Comparison of ENCODE assay signal across 18 mouse cellular contexts in genomic region chr3:37595721-37596120, GRCm38 (mm10). TPM values are rescaled to one million over a fixed set of nuclear protein-coding genes. Genes with fewer than 3 reads are reported as not detected.
A peak's percentile ranks its signal among the peaks of the same experiment; 100 is the strongest.
DNase-seq lines count a peak whose midpoint lies in the region; ATAC-seq and TF ChIP-seq lines count a peak whose summit lies in the region.
"Had no signal": no experiment of that assay in that cellular context is flagged by ENCODE, and none has a peak within 500 bp of the region (broad histone marks: within the 10 kb centered on the region; RNA-seq: fewer than 3 reads in every experiment).

No protein-coding gene starts in this region.

- no peak overlapping the region for H3K4me2 ChIP-seq in lung, postnatal 0 days (replicated peaks; ENCODE audit: low read depth, low read length)
- H3K4me2 ChIP-seq in embryonic facial prominence, embryonic 15.5 days (replicated peaks): no peak overlapping the region
- H3K4me2 ChIP-seq in limb, embryonic 12.5 days: no peak overlapping the region
- H3K4me2 ChIP-seq: forebrain, embryonic 15.5 days; midbrain, embryonic 13.5 days; stomach, embryonic 15.5 days had no signal

- ATAC-seq in lung, postnatal 0 days: no peak
- ATAC-seq in embryonic facial prominence, embryonic 15.5 days (ENCODE audit: insufficient number of reproducible peaks, low FRiP score, low TSS enrichment, low read depth): no peak
- no peak for ATAC-seq in limb, embryonic 12.5 days (ENCODE audit: insufficient number of reproducible peaks, insufficient read depth, low FRiP score, low TSS enrichment, low read depth)
- ATAC-seq: CD4-positive, CD25-positive, alpha-beta regulatory T cell, adult 4 months; forebrain, embryonic 15.5 days; midbrain, embryonic 13.5 days had no signal

- no peaks in the 10 kb centered on the region for H3K36me3 ChIP-seq in heart, embryonic 10.5 days
- H3K36me3 ChIP-seq in lung, postnatal 0 days (ENCODE audit: insufficient read depth, low read length): no peaks in the 10 kb centered on the region
- H3K36me3 ChIP-seq in embryonic facial prominence, embryonic 15.5 days: no peaks in the 10 kb centered on the region
- no peaks in the 10 kb centered on the region for H3K36me3 ChIP-seq in limb, embryonic 12.5 days
- H3K36me3 ChIP-seq: forebrain, embryonic 15.5 days; midbrain, embryonic 13.5 days; stomach, embryonic 15.5 days had no signal

- H3K9ac ChIP-seq in lung, postnatal 0 days (replicated peaks; ENCODE audit: low read depth): no peak overlapping the region
- H3K9ac ChIP-seq in embryonic facial prominence, embryonic 15.5 days: no peak overlapping the region
- H3K9ac ChIP-seq in limb, embryonic 12.5 days (replicated peaks): no peak overlapping the region
- H3K9ac ChIP-seq: forebrain, embryonic 15.5 days; midbrain, embryonic 13.5 days; stomach, embryonic 15.5 days had no signal

- no peaks in the 10 kb centered on the region for H3K27me3 ChIP-seq in heart, embryonic 10.5 days (ENCODE audit: insufficient read depth, poor library complexity, severe bottlenecking)
- no peaks in the 10 kb centered on the region for H3K27me3 ChIP-seq in lung, postnatal 0 days (replicated peaks; ENCODE audit: insufficient read depth, low read length)
- H3K27me3 ChIP-seq in embryonic facial prominence, embryonic 15.5 days: no peaks in the 10 kb centered on the region
- H3K27me3 ChIP-seq in limb, embryonic 12.5 days: no peaks in the 10 kb centered on the region
- H3K27me3 ChIP-seq: forebrain, embryonic 15.5 days; midbrain, embryonic 13.5 days; stomach, embryonic 15.5 days had no signal

- DNase-seq in heart, adult 11 months: peak; percentile 97
- DNase-seq in heart, embryonic 10.5 days (ENCODE audit: low spot score): no peak
- peak; percentile 13 for DNase-seq in lung, postnatal 10 days
- no peak for DNase-seq in lung, postnatal 0 days (ENCODE audit: low spot score)
- DNase-seq in B cell, adult 2 months: no peak
- DNase-seq in thymus, postnatal 14 days: no peak
- DNase-seq: cerebellum, adult 2 months; gastrocnemius, postnatal 36 days; layer of hippocampus, postnatal 36 days; spleen, adult 18-20 months; thymus, postnatal 25 days had no signal

- TF ChIP-seq CTCF in lung, postnatal 0 days (IDR thresholded peaks at IDR 0.05): no peak

- H3K9me3 ChIP-seq in heart, embryonic 10.5 days: no peaks in the 10 kb centered on the region
- no peaks in the 10 kb centered on the region for H3K9me3 ChIP-seq in lung, postnatal 0 days (ENCODE audit: low read length)
- H3K9me3 ChIP-seq in embryonic facial prominence, embryonic 15.5 days (replicated peaks): no peaks in the 10 kb centered on the region
- H3K9me3 ChIP-seq in limb, embryonic 12.5 days: no peaks in the 10 kb centered on the region
- H3K9me3 ChIP-seq: forebrain, embryonic 15.5 days; midbrain, embryonic 13.5 days; stomach, embryonic 15.5 days had no signal

- H3K4me1 ChIP-seq in heart, embryonic 10.5 days: peaks cover 23% of the 10 kb centered on the region
- H3K4me1 ChIP-seq in lung, postnatal 0 days (ENCODE audit: insufficient read depth, low read depth, low read length): 0 out of 2 replicates have a peak, but pooled peaks cover 4% of the 10 kb centered on the region
- H3K4me1 ChIP-seq in embryonic facial prominence, embryonic 15.5 days: peaks cover 7% of the 10 kb centered on the region; the same call in 1 of the 2 replicates
- no peaks in the 10 kb centered on the region; the same call in 1 of the 2 replicates for H3K4me1 ChIP-seq in limb, embryonic 12.5 days (replicated peaks)
- H3K4me1 ChIP-seq: forebrain, embryonic 15.5 days; midbrain, embryonic 13.5 days had no signal

- no peak overlapping the region for H3K4me3 ChIP-seq in heart, embryonic 10.5 days
- H3K4me3 ChIP-seq in lung, postnatal 0 days (ENCODE audit: low read depth, low read length): no peak overlapping the region
- no peak overlapping the region for H3K4me3 ChIP-seq in embryonic facial prominence, embryonic 15.5 days (replicated peaks)
- H3K4me3 ChIP-seq in limb, embryonic 12.5 days (replicated peaks): no peak overlapping the region
- H3K4me3 ChIP-seq: forebrain, embryonic 15.5 days; midbrain, embryonic 13.5 days; stomach, embryonic 15.5 days had no signal

- no peak for TF ChIP-seq EP300 in lung, postnatal 0 days (IDR thresholded peaks at IDR 0.05)

- WGBS in heart, embryonic 10.5 days: 74% methylated on average over 10 of the region's 10 CpGs
- 54% methylated on average over 10 of the region's 10 CpGs for WGBS in lung, postnatal 0 days
- WGBS in embryonic facial prominence, embryonic 15.5 days: 69% methylated on average over 10 of the region's 10 CpGs
- 76% methylated on average over 10 of the region's 10 CpGs for WGBS in limb, embryonic 12.5 days

- no peak overlapping the region for H3K27ac ChIP-seq in heart, embryonic 10.5 days
- no peak overlapping the region for H3K27ac ChIP-seq in lung, postnatal 0 days (ENCODE audit: low read length)
- peak overlapping the region; percentile 55; the same call in 1 of the 2 replicates for H3K27ac ChIP-seq in embryonic facial prominence, embryonic 15.5 days (replicated peaks)
- peak overlapping the region; percentile 35; the same call in 1 of the 2 replicates for H3K27ac ChIP-seq in limb, embryonic 12.5 days
- H3K27ac ChIP-seq: forebrain, embryonic 15.5 days; macrophage; midbrain, embryonic 13.5 days; stomach, embryonic 15.5 days had no signal

RNA-seq across cellular contexts. Expression of gene Spry1, which starts 44.0 kb away (rescaled TPM):
- 5.3 and 8.1 TPM in 2 replicates for polyA plus RNA-seq in heart, embryonic 10.5 days (2016; fragmentation: Nextera tagmentation; extraction: Ambion mirVana)
- 23.3 and 24.7 TPM in 2 replicates for polyA plus RNA-seq in lung, postnatal 0 days (2015; fragmentation: Nextera tagmentation; extraction: Ambion mirVana)
- polyA plus RNA-seq in embryonic facial prominence, embryonic 15.5 days (2015; fragmentation: Nextera tagmentation; extraction: Ambion mirVana): 17.0 and 18.7 TPM in 2 replicates
- polyA plus RNA-seq in limb, embryonic 12.5 days (2016; fragmentation: Nextera tagmentation; extraction: Ambion mirVana): 19.3 and 19.9 TPM in 2 replicates

Comparison
In these comparisons a context has a peak if more than half of its experiments do, and no peak if none do; other contexts are left out.
1. DNase-seq: peak in heart, adult 11 months (single experiment) and lung, postnatal 10 days (single experiment); none in heart, embryonic 10.5 days (single experiment), lung, postnatal 0 days (single experiment), B cell, adult 2 months (0 of 2) and thymus, postnatal 14 days (single experiment).
2. H3K27ac ChIP-seq: peak in embryonic facial prominence, embryonic 15.5 days (single experiment) and limb, embryonic 12.5 days (single experiment); none in heart, embryonic 10.5 days (single experiment) and lung, postnatal 0 days (single experiment).